21 mouse cellular contexts compared by ENCODE assay signal in the genomic region with DNA sequence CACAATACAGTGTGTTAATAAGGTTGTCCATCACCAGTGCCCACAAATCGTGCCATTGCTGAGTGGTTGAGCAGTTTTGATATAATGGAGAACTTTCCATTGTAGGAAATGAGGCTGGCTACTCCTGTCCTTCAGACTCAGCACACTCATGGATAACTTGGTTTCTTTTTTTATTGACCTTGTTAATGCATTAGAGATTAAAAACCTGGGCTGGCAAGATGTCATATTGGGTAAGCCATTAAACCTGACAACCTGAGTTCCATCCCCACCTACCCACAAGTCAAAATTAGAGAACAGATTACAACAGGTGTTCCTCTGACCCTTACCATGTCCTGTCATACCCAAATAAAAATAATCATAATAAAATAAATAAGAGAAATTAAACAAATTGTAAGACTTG.
"Had no signal": no experiment of that assay in that cellular context is flagged by ENCODE, and none has a peak within 500 bp of the region (broad histone marks: within the 10 kb centered on the region; RNA-seq: fewer than 3 reads in every experiment).

No protein-coding gene starts in this region.

- H3K9ac ChIP-seq: forebrain, postnatal 0 days; heart, embryonic 12.5 days; hindbrain, embryonic 13.5 days; hindbrain, embryonic 15.5 days; limb, embryonic 13.5 days; limb, embryonic 15.5 days; liver, embryonic 12.5 days; liver, embryonic 14.5 days had no signal

- H3K4me2 ChIP-seq: heart, embryonic 12.5 days; hindbrain, embryonic 13.5 days; hindbrain, embryonic 15.5 days; limb, embryonic 13.5 days; limb, embryonic 15.5 days; liver, embryonic 12.5 days had no signal

- H3K36me3 ChIP-seq: heart, embryonic 10.5 days; heart, embryonic 12.5 days; hindbrain, embryonic 13.5 days; hindbrain, embryonic 15.5 days; limb, embryonic 13.5 days; limb, embryonic 15.5 days; liver, embryonic 12.5 days had no signal

- H3K9me3 ChIP-seq: heart, embryonic 10.5 days; heart, embryonic 12.5 days; hindbrain, embryonic 13.5 days; hindbrain, embryonic 15.5 days; limb, embryonic 13.5 days; limb, embryonic 15.5 days; liver, embryonic 12.5 days had no signal

- H3K4me1 ChIP-seq: heart, embryonic 10.5 days; heart, embryonic 12.5 days; hindbrain, embryonic 13.5 days; hindbrain, embryonic 15.5 days; limb, embryonic 13.5 days; limb, embryonic 15.5 days; liver, embryonic 12.5 days had no signal

- H3K27me3 ChIP-seq: heart, embryonic 12.5 days; hindbrain, embryonic 13.5 days; hindbrain, embryonic 15.5 days; limb, embryonic 13.5 days; limb, embryonic 15.5 days; liver, embryonic 12.5 days had no signal

- H3K27ac ChIP-seq: heart, embryonic 10.5 days; hindbrain, embryonic 13.5 days; hindbrain, embryonic 15.5 days; hindbrain, postnatal 0 days; kidney, postnatal 0 days; limb, embryonic 13.5 days; limb, embryonic 15.5 days; liver, embryonic 12.5 days; liver, embryonic 14.5 days had no signal

- DNase-seq: forebrain, postnatal 0 days; gastrocnemius, postnatal 14 days; gastrocnemius, postnatal 36 days; heart, adult 18-20 months; heart, postnatal 10 days; kidney, adult 11 months; kidney, postnatal 25 days; layer of hippocampus, adult 9-11 months; layer of hippocampus, postnatal 36 days; left cerebral cortex, postnatal 4 days had no signal

- H3K4me3 ChIP-seq: heart, embryonic 10.5 days; heart, embryonic 12.5 days; hindbrain, embryonic 13.5 days; hindbrain, embryonic 15.5 days; limb, embryonic 13.5 days; limb, embryonic 15.5 days; liver, embryonic 12.5 days had no signal

- ATAC-seq: forebrain, postnatal 0 days; hindbrain, postnatal 0 days; intestine, embryonic 16.5 days; liver, embryonic 12.5 days had no signal
